Mouse (Mus musculus): Measurements from ENCODE around the gene Dmrt3. TPM values are rescaled to one million over a fixed set of nuclear protein-coding genes. Genes with fewer than 3 reads are reported as not detected.

The Dmrt3 gene
- total and polyA plus RNA-seq, 2 experiments, result not detected

- no peak overlapping the region for H3K27ac ChIP-seq (replicated peaks; ENCODE audit: insufficient read depth, low read depth, low read length)
- H3K9ac ChIP-seq (ENCODE audit: low read depth, low read length), result no peak overlapping the region
- 94% methylated on average over 2 of the region's 2 CpGs for WGBS
- no peaks in the 10 kb centered on the region for H3K27me3 ChIP-seq (ENCODE audit: control insufficient read depth, insufficient read depth, low read length)
- TF ChIP-seq POLR2A (IDR thresholded peaks at IDR 0.05; ENCODE audit: extremely low read depth, insufficient read depth, low read length) (no peak), CTCF (IDR thresholded peaks at IDR 0.05; ENCODE audit: low read depth, low read length) (peak; percentile 58; the same call in 1 of the 2 replicates)
- DNase-seq (ENCODE audit: extremely low read depth, low read depth, low spot score), result peak; percentile 5
- H3K4me1 ChIP-seq (ENCODE audit: control insufficient read depth, insufficient read depth, low read length), result no peaks in the 10 kb centered on the region
- H3K79me2 ChIP-seq (ENCODE audit: control insufficient read depth, insufficient read depth, low read length), result no peaks in the 10 kb centered on the region
- no peaks in the 10 kb centered on the region for H3K36me3 ChIP-seq (ENCODE audit: control insufficient read depth, insufficient read depth, low read length)
- H3K4me3 ChIP-seq (ENCODE audit: insufficient read depth, low read depth, low read length), result no peak overlapping the region
Measured at GRCm38 (mm10) chr19:25579440-25579839, 30.7 kb upstream of the Dmrt3 start.

GRCm38 (mm10) chr19:25597717-25598232 is 12.3 kb upstream of the Dmrt3 start:
- Histone ChIP-seq H3K36me3 (ENCODE audit: control insufficient read depth, insufficient read depth, low read length) (no peaks in the 10 kb centered on the region), H3K9ac (ENCODE audit: low read depth, low read length) (no peak overlapping the region), H3K27ac (replicated peaks; ENCODE audit: insufficient read depth, low read depth, low read length) (no peak overlapping the region), H3K4me1 (ENCODE audit: control insufficient read depth, insufficient read depth, low read length) (no peaks in the 10 kb centered on the region), H3K79me2 (ENCODE audit: control insufficient read depth, insufficient read depth, low read length) (no peaks in the 10 kb centered on the region), H3K27me3 (ENCODE audit: control insufficient read depth, insufficient read depth, low read length) (peaks cover 14% of the 10 kb centered on the region), H3K4me3 (ENCODE audit: insufficient read depth, low read depth, low read length) (no peak overlapping the region)
- DNase-seq (ENCODE audit: extremely low read depth, low read depth, low spot score), result no peak
- 75% methylated on average over 3 of the region's 3 CpGs for WGBS
- no peak for TF ChIP-seq CTCF (IDR thresholded peaks at IDR 0.05; ENCODE audit: low read depth, low read length)

GRCm38 (mm10) chr19:25598626-25599025 is 11.5 kb upstream of the Dmrt3 start:
- WGBS, result 13% methylated on average over 4 of the region's 4 CpGs
- peaks cover 17% of the 10 kb centered on the region for H3K27me3 ChIP-seq (ENCODE audit: control insufficient read depth, insufficient read depth, low read length)
- no peak overlapping the region for H3K4me3 ChIP-seq (ENCODE audit: insufficient read depth, low read depth, low read length)
- H3K79me2 ChIP-seq (ENCODE audit: control insufficient read depth, insufficient read depth, low read length), result no peaks in the 10 kb centered on the region
- no peaks in the 10 kb centered on the region for H3K36me3 ChIP-seq (ENCODE audit: control insufficient read depth, insufficient read depth, low read length)
- no peak overlapping the region for H3K9ac ChIP-seq (ENCODE audit: low read depth, low read length)
- DNase-seq (ENCODE audit: extremely low read depth, low read depth, low spot score), result no peak
- TF ChIP-seq CTCF (IDR thresholded peaks at IDR 0.05; ENCODE audit: low read depth, low read length), result no peak
- TF ChIP-seq POLR2A (IDR thresholded peaks at IDR 0.05; ENCODE audit: extremely low read depth, insufficient read depth, low read length), result no peak
- H3K27ac ChIP-seq (replicated peaks; ENCODE audit: insufficient read depth, low read depth, low read length), result no peak overlapping the region
- no peaks in the 10 kb centered on the region for H3K4me1 ChIP-seq (ENCODE audit: control insufficient read depth, insufficient read depth, low read length)

- peaks cover 33% of the 10 kb centered on the region for H3K27me3 ChIP-seq (ENCODE audit: control insufficient read depth, insufficient read depth, low read length)
- TF ChIP-seq CTCF (IDR thresholded peaks at IDR 0.05; ENCODE audit: low read depth, low read length), result no peak
- no peak for TF ChIP-seq POLR2A (IDR thresholded peaks at IDR 0.05; ENCODE audit: extremely low read depth, insufficient read depth, low read length)
- no peaks in the 10 kb centered on the region for H3K36me3 ChIP-seq (ENCODE audit: control insufficient read depth, insufficient read depth, low read length)
Measured at GRCm38 (mm10) chr19:25601966-25602365, 8.1 kb upstream of the Dmrt3 start.

GRCm38 (mm10) chr19:25607461-25608205 is 2.5 kb upstream of the Dmrt3 start:
- 5% methylated on average over 21 of the region's 21 CpGs for WGBS
- Histone ChIP-seq H3K4me1 (ENCODE audit: control insufficient read depth, insufficient read depth, low read length) (no peaks in the 10 kb centered on the region), H3K9ac (ENCODE audit: low read depth, low read length) (no peak overlapping the region), H3K4me3 (ENCODE audit: insufficient read depth, low read depth, low read length) (no peak overlapping the region), H3K36me3 (ENCODE audit: control insufficient read depth, insufficient read depth, low read length) (no peaks in the 10 kb centered on the region), H3K27me3 (ENCODE audit: control insufficient read depth, insufficient read depth, low read length) (peaks cover 55% of the 10 kb centered on the region), H3K79me2 (ENCODE audit: control insufficient read depth, insufficient read depth, low read length) (no peaks in the 10 kb centered on the region), H3K27ac (replicated peaks; ENCODE audit: insufficient read depth, low read depth, low read length) (no peak overlapping the region)
- TF ChIP-seq CTCF (IDR thresholded peaks at IDR 0.05; ENCODE audit: low read depth, low read length), result no peak
- TF ChIP-seq POLR2A (IDR thresholded peaks at IDR 0.05; ENCODE audit: extremely low read depth, insufficient read depth, low read length), result no peak
- no peak for DNase-seq (ENCODE audit: extremely low read depth, low read depth, low spot score)

More at GRCm38 (mm10) chr19:25601966-25602365, 8.1 kb upstream of the Dmrt3 start:
- H3K4me3 ChIP-seq (ENCODE audit: insufficient read depth, low read depth, low read length), result no peak overlapping the region
- DNase-seq (ENCODE audit: extremely low read depth, low read depth, low spot score), result no peak
- no peaks in the 10 kb centered on the region for H3K79me2 ChIP-seq (ENCODE audit: control insufficient read depth, insufficient read depth, low read length)
- H3K27ac ChIP-seq (replicated peaks; ENCODE audit: insufficient read depth, low read depth, low read length), result no peak overlapping the region
- WGBS, result 14% methylated on average over 8 of the region's 8 CpGs
- no peak overlapping the region for H3K9ac ChIP-seq (ENCODE audit: low read depth, low read length)
- H3K4me1 ChIP-seq (ENCODE audit: control insufficient read depth, insufficient read depth, low read length), result no peaks in the 10 kb centered on the region

GRCm38 (mm10) chr19:25608206-25608580 is 1.9 kb upstream of the Dmrt3 start:
- TF ChIP-seq CTCF (IDR thresholded peaks at IDR 0.05; ENCODE audit: low read depth, low read length) (no peak), POLR2A (IDR thresholded peaks at IDR 0.05; ENCODE audit: extremely low read depth, insufficient read depth, low read length) (no peak)
- no peak overlapping the region for H3K4me3 ChIP-seq (ENCODE audit: insufficient read depth, low read depth, low read length)

More at GRCm38 (mm10) chr19:25608206-25608580, 1.9 kb upstream of the Dmrt3 start:
- H3K79me2 ChIP-seq (ENCODE audit: control insufficient read depth, insufficient read depth, low read length), result no peaks in the 10 kb centered on the region
- no peak overlapping the region for H3K27ac ChIP-seq (replicated peaks; ENCODE audit: insufficient read depth, low read depth, low read length)
- WGBS, result 5% methylated on average over 7 of the region's 7 CpGs
- peaks cover 52% of the 10 kb centered on the region for H3K27me3 ChIP-seq (ENCODE audit: control insufficient read depth, insufficient read depth, low read length)
- no peaks in the 10 kb centered on the region for H3K4me1 ChIP-seq (ENCODE audit: control insufficient read depth, insufficient read depth, low read length)
- H3K36me3 ChIP-seq (ENCODE audit: control insufficient read depth, insufficient read depth, low read length), result no peaks in the 10 kb centered on the region
- H3K9ac ChIP-seq (ENCODE audit: low read depth, low read length), result no peak overlapping the region
- DNase-seq (ENCODE audit: extremely low read depth, low read depth, low spot score), result no peak
